Mouse (Mus musculus) intestine, embryonic 16.5 days (tissue): ENCODE data around the gene 1700025G04Rik. TPM values are rescaled to one million over a fixed set of nuclear protein-coding genes. Genes with fewer than 3 reads are reported as not detected.
"Not testable (repeated sequence)": the region's sequence is repeated elsewhere in the genome, so short reads cannot be mapped to it uniquely, and the experiment has no call there.

Experiments used
- ATAC-seq: fragments of 200-750 bp; cut with Nextera tagmentation; 2 replicates; pipeline ENCODE4 v1.8.0; 2017; ENCODE audit warnings: moderate TSS enrichment, moderate library complexity
- H3K27ac ChIP-seq: fragments of 300-500 bp; sonication (generic); 2 replicates; pipeline ENCODE4 v1.5.1; 2014; ENCODE audit warnings: mild to moderate bottlenecking, low read length
- H3K27me3 ChIP-seq: fragments of 300-500 bp; sonication (generic); replicated peaks from 2 replicates; pipeline ENCODE4 v1.6.1; 2014; ENCODE audit warnings: low read length, control low read depth, mixed read lengths; ENCODE audit not compliant: control insufficient read depth, insufficient read depth
- H3K36me3 ChIP-seq: fragments of 300-500 bp; sonication (generic); 2 replicates; pipeline ENCODE4 v1.6.1; 2014; ENCODE audit warnings: low read length, control low read depth; ENCODE audit not compliant: control insufficient read depth, insufficient read depth
- H3K4me1 ChIP-seq: fragments of 300-500 bp; sonication (generic); 2 replicates; pipeline ENCODE4 v1.6.1; 2014; ENCODE audit warnings: low read length, control low read depth, mixed read lengths; ENCODE audit not compliant: control insufficient read depth, insufficient read depth
- H3K4me2 ChIP-seq: fragments of 300-500 bp; sonication (generic); 2 replicates; pipeline ENCODE4 v1.6.1; 2014; ENCODE audit warnings: low read depth, low read length, control low read depth
- H3K4me3 ChIP-seq: fragments of 300-500 bp; sonication (generic); 2 replicates; pipeline ENCODE4 v1.5.1; 2014; ENCODE audit warnings: mild to moderate bottlenecking, low read length
- H3K9ac ChIP-seq: fragments of 300-500 bp; sonication (generic); 2 replicates; pipeline ENCODE4 v1.6.1; 2014; ENCODE audit warnings: low read depth, low read length
- H3K9me3 ChIP-seq: fragments of 300-500 bp; sonication (generic); 2 replicates; pipeline ENCODE4 v1.6.1; 2016; ENCODE audit warnings: low read length, control low read depth; ENCODE audit not compliant: control insufficient read depth
- WGBS: fragments of 180-500 bp; shearing (Covaris S2); extraction: QIAGEN DNeasy Blood & Tissue Kit; methylation state at CpG from one replicate; pipeline ENCODE4 v1.1.7; 2014; 5-methylcytosine and 5-hydroxymethylcytosine counted together
- polyA plus RNA-seq: library from polyadenylated mRNA; unstranded; fragments of >200 nt; fragmentation: Nextera tagmentation; extraction: Ambion mirVana; gene quantifications from 2 replicates; pipeline ENCODE4 v1.2.1, GENCODE M21; 2015

Gene 1700025G04Rik
- polyA plus RNA-seq, 1 experiment from 2014 or later, result 18.5 TPM

- WGBS, result 91% methylated on average over 16 of the region's 16 CpGs
Measured at GRCm38 (mm10) chr1:151811456-151811855, 278.5 kb downstream of the 1700025G04Rik start.

GRCm38 (mm10) chr1:151810628-151811421 lies 279.1 kb downstream of the 1700025G04Rik start:
- ATAC-seq, result no peak
- Histone ChIP-seq H3K27ac (no peak overlapping the region), H3K4me3 (no peak overlapping the region), H3K4me2 (no peak overlapping the region), H3K27me3 (no peaks in the 10 kb centered on the region), H3K9me3 (no peaks in the 10 kb centered on the region), H3K4me1 (no peaks in the 10 kb centered on the region), H3K36me3 (peaks cover 15% of the 10 kb centered on the region), H3K9ac (no peak overlapping the region)
- 77% methylated on average over 7 of the region's 7 CpGs for WGBS

More at GRCm38 (mm10) chr1:151811456-151811855, 278.5 kb downstream of the 1700025G04Rik start:
- Histone ChIP-seq H3K27ac (no peak overlapping the region), H3K36me3 (peaks cover 15% of the 10 kb centered on the region), H3K9ac (no peak overlapping the region), H3K4me3 (no peak overlapping the region), H3K27me3 (no peaks in the 10 kb centered on the region), H3K4me1 (no peaks in the 10 kb centered on the region), H3K4me2 (no peak overlapping the region), H3K9me3 (no peaks in the 10 kb centered on the region)
- no peak for ATAC-seq

DNA sequence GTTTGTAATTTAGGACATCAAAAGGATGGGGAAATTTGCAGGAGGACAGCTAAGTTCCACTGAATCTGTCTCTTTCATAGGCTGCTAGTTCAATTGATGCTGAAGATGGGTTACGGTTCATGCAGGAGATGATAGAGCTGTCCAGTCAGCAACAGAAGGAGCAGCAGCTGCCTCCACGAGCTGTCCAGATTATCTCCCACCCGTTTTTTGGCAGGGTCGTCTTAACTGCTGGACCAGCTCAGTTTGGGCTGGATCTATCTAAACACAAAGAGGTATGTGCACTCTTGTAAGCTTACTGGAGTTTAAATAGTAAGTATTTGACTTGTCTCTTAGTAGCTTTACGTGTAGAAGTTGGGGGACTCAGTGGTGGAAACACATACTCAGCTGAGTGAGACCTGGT lies 282.6 kb downstream of the 1700025G04Rik start:
- Histone ChIP-seq H3K9ac (no peak overlapping the region), H3K27me3 (no peaks in the 10 kb centered on the region), H3K4me2 (no peak overlapping the region), H3K27ac (no peak overlapping the region), H3K9me3 (no peaks in the 10 kb centered on the region), H3K4me3 (no peak overlapping the region), H3K4me1 (no peaks in the 10 kb centered on the region), H3K36me3 (peaks cover 15% of the 10 kb centered on the region)
- no peak for ATAC-seq
- WGBS, result 80% methylated on average over 5 of the region's 5 CpGs

- H3K27me3 ChIP-seq, H3K9ac ChIP-seq, ATAC-seq, H3K9me3 ChIP-seq, H3K36me3 ChIP-seq, H3K4me2 ChIP-seq, H3K4me3 ChIP-seq, H3K4me1 ChIP-seq, H3K27ac ChIP-seq: not testable (repeated sequence)
- 63% methylated on average over 3 of the region's 3 CpGs for WGBS
Measured at GRCm38 (mm10) chr1:151802795-151803194, 287.1 kb downstream of the 1700025G04Rik start.
